Comparison of ENCODE assay signal across 8 mouse cellular contexts in genomic region chr5:124862871-124863741, GRCm38 (mm10). TPM values are rescaled to one million over a fixed set of nuclear protein-coding genes. Genes with fewer than 3 reads are reported as not detected.
DNase-seq lines count a peak whose midpoint lies in the region; ATAC-seq and TF ChIP-seq lines count a peak whose summit lies in the region.

No protein-coding gene starts in this region.

- TF ChIP-seq CTCF in hindbrain, postnatal 0 days (IDR thresholded peaks at IDR 0.05; ENCODE audit: low read depth): peak; percentile 21

- peak; percentile 20; the same call in 1 of the 2 replicates for ATAC-seq in cerebellum, adult (ENCODE audit: insufficient number of reproducible peaks, low FRiP score, low TSS enrichment)
- peak; percentile 41 for ATAC-seq in embryonic facial prominence, embryonic 14.5 days (ENCODE audit: low read depth)
- no peak; the same call in 1 of the 2 replicates for ATAC-seq in hindbrain, postnatal 0 days
- ATAC-seq in liver, embryonic 13.5 days (ENCODE audit: low read depth): peak; percentile 42
- peak; percentile 64 for ATAC-seq in neural tube, embryonic 12.5 days (ENCODE audit: low FRiP score, low read depth)

- peak overlapping the region; percentile 85 for H3K4me2 ChIP-seq in embryonic facial prominence, embryonic 14.5 days (ENCODE audit: low read depth, low read length)
- peak overlapping the region; percentile 90 for H3K4me2 ChIP-seq in hindbrain, postnatal 0 days (ENCODE audit: low read depth, low read length)
- H3K4me2 ChIP-seq in liver, embryonic 13.5 days: peak overlapping the region; percentile 97
- H3K4me2 ChIP-seq in neural tube, embryonic 12.5 days (replicated peaks): peak overlapping the region; percentile 96

- peaks cover 20% of the 10 kb centered on the region for H3K27me3 ChIP-seq in embryonic facial prominence, embryonic 14.5 days (replicated peaks; ENCODE audit: control insufficient read depth, insufficient read depth, low read length)
- H3K27me3 ChIP-seq in hindbrain, postnatal 0 days (ENCODE audit: insufficient read depth, low read length): no peaks in the 10 kb centered on the region
- peaks cover 45% of the 10 kb centered on the region for H3K27me3 ChIP-seq in liver, embryonic 13.5 days
- peaks cover 9% of the 10 kb centered on the region for H3K27me3 ChIP-seq in neural tube, embryonic 12.5 days (replicated peaks)

- peaks cover 9% of the 10 kb centered on the region for H3K4me1 ChIP-seq in embryonic facial prominence, embryonic 14.5 days (ENCODE audit: control insufficient read depth, insufficient read depth, low read length)
- H3K4me1 ChIP-seq in hindbrain, postnatal 0 days (ENCODE audit: insufficient read depth, low read length): peaks cover 6% of the 10 kb centered on the region
- peaks cover 23% of the 10 kb centered on the region for H3K4me1 ChIP-seq in liver, embryonic 13.5 days (replicated peaks)
- H3K4me1 ChIP-seq in neural tube, embryonic 12.5 days: peaks cover 37% of the 10 kb centered on the region

- peak overlapping the region; percentile 89 for H3K9ac ChIP-seq in embryonic facial prominence, embryonic 14.5 days (ENCODE audit: low read depth, low read length)
- peak overlapping the region; percentile 88 for H3K9ac ChIP-seq in hindbrain, postnatal 0 days (replicated peaks; ENCODE audit: low read length)
- H3K9ac ChIP-seq in liver, embryonic 13.5 days: peak overlapping the region; percentile 85
- peak overlapping the region; percentile 96 for H3K9ac ChIP-seq in neural tube, embryonic 12.5 days

- no peaks in the 10 kb centered on the region for H3K9me3 ChIP-seq in embryonic facial prominence, embryonic 14.5 days (ENCODE audit: control insufficient read depth, low read length)
- H3K9me3 ChIP-seq in hindbrain, postnatal 0 days (ENCODE audit: low read length): no peaks in the 10 kb centered on the region
- no peaks in the 10 kb centered on the region for H3K9me3 ChIP-seq in liver, embryonic 13.5 days (replicated peaks)
- H3K9me3 ChIP-seq in neural tube, embryonic 12.5 days: no peaks in the 10 kb centered on the region

- H3K27ac ChIP-seq in embryonic facial prominence, embryonic 14.5 days (replicated peaks; ENCODE audit: low read depth, low read length): peak overlapping the region; percentile 88
- H3K27ac ChIP-seq in hindbrain, postnatal 0 days: peak overlapping the region; percentile 89
- H3K27ac ChIP-seq in liver, embryonic 13.5 days: peak overlapping the region; percentile 75
- peak overlapping the region; percentile 90 for H3K27ac ChIP-seq in neural tube, embryonic 12.5 days

- DNase-seq in cerebellum, adult 9-10 months: no peak
- peak; percentile 58 for DNase-seq in adrenal gland, postnatal 10 days
- DNase-seq in embryonic facial prominence, embryonic 14.5 days (ENCODE audit: low spot score): peak; percentile 24
- DNase-seq in hindbrain, postnatal 0 days (ENCODE audit: low spot score): peak; percentile 53
- no peak for DNase-seq in liver, embryonic 13.5 days
- DNase-seq in urinary bladder, postnatal 25 days (ENCODE audit: low spot score): peak; percentile 46

- under 1% methylated on average over 37 of the region's 88 CpGs for WGBS in embryonic facial prominence, embryonic 14.5 days
- WGBS in hindbrain, postnatal 0 days: under 1% methylated on average over 61 of the region's 88 CpGs
- 1% methylated on average over 88 of the region's 88 CpGs for WGBS in liver, embryonic 13.5 days (ENCODE audit: insufficient replicate concordance)
- under 1% methylated on average over 68 of the region's 88 CpGs for WGBS in neural tube, embryonic 12.5 days

- peaks cover 14% of the 10 kb centered on the region; the same call in 1 of the 2 replicates for H3K36me3 ChIP-seq in embryonic facial prominence, embryonic 14.5 days (ENCODE audit: control insufficient read depth, insufficient read depth, low read length)
- no peaks in the 10 kb centered on the region for H3K36me3 ChIP-seq in hindbrain, postnatal 0 days (ENCODE audit: insufficient read depth, low read length)
- H3K36me3 ChIP-seq in liver, embryonic 13.5 days: no peaks in the 10 kb centered on the region; the same call in none of the 2 replicates
- H3K36me3 ChIP-seq in neural tube, embryonic 12.5 days: peaks cover 11% of the 10 kb centered on the region

- H3K4me3 ChIP-seq in embryonic facial prominence, embryonic 14.5 days (ENCODE audit: low read depth, low read length): peak overlapping the region; percentile 96
- H3K4me3 ChIP-seq in hindbrain, postnatal 0 days (ENCODE audit: low read length): peak overlapping the region; percentile 98
- H3K4me3 ChIP-seq in liver, embryonic 13.5 days (replicated peaks): peak overlapping the region; percentile 78
- peak overlapping the region; percentile 97 for H3K4me3 ChIP-seq in neural tube, embryonic 12.5 days

RNA-seq across cellular contexts. Expression of gene Zfp664, which starts 0.6 kb away (rescaled TPM):
- 10 to 100 TPM; 48.5 to 58.8 TPM for total RNA-seq in adrenal gland, postnatal 10 days (2021)
- polyA plus RNA-seq in embryonic facial prominence, embryonic 14.5 days (2014; fragmentation: Nextera tagmentation; extraction: Ambion mirVana): 59.0 and 71.7 TPM in 2 replicates
- total RNA-seq in hindbrain, postnatal 0 days (2014; rRNA removed): 42.5 and 44.7 TPM in 2 replicates
- 63.6 and 68.9 TPM in 2 replicates for polyA plus RNA-seq in hindbrain, postnatal 0 days (2015; fragmentation: Nextera tagmentation; extraction: Ambion mirVana)
- polyA plus RNA-seq in liver, embryonic 13.5 days (2015; fragmentation: Nextera tagmentation; extraction: Ambion mirVana): 15.5 and 17.0 TPM in 2 replicates
- 138 and 160 TPM in 2 replicates for polyA plus RNA-seq in neural tube, embryonic 12.5 days (2016; fragmentation: Nextera tagmentation; extraction: Ambion mirVana)

RNA-seq across cellular contexts. Expression of gene Ccdc92, which starts 0.9 kb away (rescaled TPM):
- total RNA-seq in adrenal gland, postnatal 10 days (2021): 1 to 10 TPM; 4.3 to 6.1 TPM
- polyA plus RNA-seq in embryonic facial prominence, embryonic 14.5 days (2014; fragmentation: Nextera tagmentation; extraction: Ambion mirVana): 8.5 and 10.1 TPM in 2 replicates
- 43.2 and 48.5 TPM in 2 replicates for total RNA-seq in hindbrain, postnatal 0 days (2014; rRNA removed)
- 43.7 and 49.4 TPM in 2 replicates for polyA plus RNA-seq in hindbrain, postnatal 0 days (2015; fragmentation: Nextera tagmentation; extraction: Ambion mirVana)
- polyA plus RNA-seq in liver, embryonic 13.5 days (2015; fragmentation: Nextera tagmentation; extraction: Ambion mirVana): 0.37 and 0.54 TPM in 2 replicates
- 36.4 and 42.2 TPM in 2 replicates for polyA plus RNA-seq in neural tube, embryonic 12.5 days (2016; fragmentation: Nextera tagmentation; extraction: Ambion mirVana)

Comparison
In these comparisons a context has a peak if more than half of its experiments do, and no peak if none do; other contexts are left out.
1. DNase-seq: peak in adrenal gland, postnatal 10 days (single experiment), embryonic facial prominence, embryonic 14.5 days (single experiment), hindbrain, postnatal 0 days (single experiment) and urinary bladder, postnatal 25 days (single experiment); none in cerebellum, adult 9-10 months (single experiment) and liver, embryonic 13.5 days (single experiment).
2. Peak in every context shown above with its lines, with median percentiles within 50 percentile points of each other: H3K27ac ChIP-seq, H3K4me2 ChIP-seq, H3K4me3 ChIP-seq and H3K9ac ChIP-seq.